Mouse (Mus musculus) urinary bladder, adult 18-20 months (tissue): Measurements from ENCODE around the gene Inpp4a.
A peak's percentile ranks its signal among the peaks of the same experiment; 100 is the strongest.

Experiments
- DNase-seq, 2 experiments: peaks; one replicate each; pipeline ENCODE4 v3.0.0; 2022; ENCODE audit warnings: low spot score in 2 of 2, mixed read lengths in 2 of 2

The Inpp4a gene

DNA sequence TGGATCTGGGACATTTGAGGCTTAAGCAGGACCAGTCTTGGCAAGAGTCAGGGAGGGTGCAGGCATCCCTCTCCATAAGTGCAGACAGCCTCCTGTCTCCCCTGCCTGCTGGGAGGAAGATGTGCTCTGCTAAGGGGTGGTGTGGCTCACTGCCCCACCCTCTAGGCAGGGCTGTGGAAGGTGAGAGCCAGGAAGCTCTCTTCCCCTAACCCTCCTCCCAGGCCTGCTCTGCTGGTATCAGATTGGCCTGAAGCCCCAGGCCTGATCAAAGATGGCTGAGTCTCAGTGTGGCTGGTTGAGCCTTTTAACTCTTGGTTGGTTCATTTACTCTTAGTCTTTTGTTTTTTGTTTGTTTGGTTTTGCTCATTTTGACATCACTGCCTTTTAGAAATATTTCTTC, 110.0 kb downstream of the Inpp4a start:
- DNase-seq: no peak

- DNase-seq: no peak
Observed at GRCm38 (mm10) chr1:37415394-37415793, 115.7 kb downstream of the Inpp4a start.

- DNase-seq: no peak
Observed at GRCm38 (mm10) chr1:37419420-37419819, 119.8 kb downstream of the Inpp4a start.

GRCm38 (mm10) chr1:37427144-37427875, 127.6 kb downstream of the Inpp4a start:
- no peak for DNase-seq

DNA sequence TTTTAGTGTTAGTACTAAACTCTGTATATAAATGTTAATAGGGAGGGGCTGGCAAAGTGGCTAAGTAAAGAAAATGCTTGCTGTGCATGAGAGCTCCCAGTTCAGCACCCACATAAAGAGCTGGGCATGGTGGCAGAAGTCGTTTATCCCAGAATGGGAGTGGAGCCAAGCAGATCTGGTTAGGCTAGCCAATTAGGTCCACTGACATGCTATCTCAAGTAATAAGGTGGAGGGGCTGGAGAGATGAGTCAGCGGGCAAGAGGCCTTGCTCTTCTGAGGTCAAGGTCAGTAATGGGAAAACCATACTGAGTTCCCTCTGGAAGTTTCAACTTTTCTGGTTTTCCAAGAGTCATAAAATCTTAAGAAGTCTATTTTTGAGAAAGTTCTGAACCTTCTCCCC, 129.2 kb downstream of the Inpp4a start:
- DNase-seq: no peak

- DNase-seq: peak; percentile 86 to 92
Observed at GRCm38 (mm10) chr1:37429366-37430296, 130.0 kb downstream of the Inpp4a start, which contains the start of the genes Coa5 and Unc50. Gene Coa5 (minus strand): TSS chr1:37430103. Gene Unc50 (plus strand): TSS chr1:37430139.

DNA sequence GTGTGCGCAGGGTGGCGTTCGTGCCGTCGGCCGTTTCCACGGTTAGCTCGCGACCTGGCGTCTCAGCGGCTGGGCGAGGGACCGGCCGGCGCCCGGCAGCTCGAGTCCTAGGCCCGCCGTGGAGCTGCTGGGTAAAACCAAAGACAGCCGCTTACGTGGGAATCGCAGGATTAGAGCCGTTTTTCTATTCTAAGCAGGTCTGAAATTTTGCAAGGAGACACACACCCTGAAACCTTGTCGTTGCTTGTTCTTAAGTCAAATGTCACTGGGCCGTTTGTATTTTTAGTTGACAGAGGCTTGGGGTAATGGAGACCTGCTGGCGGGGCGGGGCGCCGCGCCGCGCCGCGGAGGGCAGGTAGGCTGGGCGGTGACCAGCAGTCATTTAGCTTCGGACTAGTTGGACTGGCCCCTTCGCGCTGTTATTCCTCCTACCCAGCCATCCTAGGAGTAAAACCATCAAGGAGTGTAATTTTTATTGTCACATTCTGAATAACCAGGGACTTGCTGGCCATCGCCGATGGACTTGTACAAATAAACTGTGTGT, 130.7 kb downstream of the Inpp4a start:
- peak in 1 of 2 experiments; percentile 13 for DNase-seq

GRCm38 (mm10) chr1:37436419-37436818, 136.8 kb downstream of the Inpp4a start:
- no peak for DNase-seq

DNA sequence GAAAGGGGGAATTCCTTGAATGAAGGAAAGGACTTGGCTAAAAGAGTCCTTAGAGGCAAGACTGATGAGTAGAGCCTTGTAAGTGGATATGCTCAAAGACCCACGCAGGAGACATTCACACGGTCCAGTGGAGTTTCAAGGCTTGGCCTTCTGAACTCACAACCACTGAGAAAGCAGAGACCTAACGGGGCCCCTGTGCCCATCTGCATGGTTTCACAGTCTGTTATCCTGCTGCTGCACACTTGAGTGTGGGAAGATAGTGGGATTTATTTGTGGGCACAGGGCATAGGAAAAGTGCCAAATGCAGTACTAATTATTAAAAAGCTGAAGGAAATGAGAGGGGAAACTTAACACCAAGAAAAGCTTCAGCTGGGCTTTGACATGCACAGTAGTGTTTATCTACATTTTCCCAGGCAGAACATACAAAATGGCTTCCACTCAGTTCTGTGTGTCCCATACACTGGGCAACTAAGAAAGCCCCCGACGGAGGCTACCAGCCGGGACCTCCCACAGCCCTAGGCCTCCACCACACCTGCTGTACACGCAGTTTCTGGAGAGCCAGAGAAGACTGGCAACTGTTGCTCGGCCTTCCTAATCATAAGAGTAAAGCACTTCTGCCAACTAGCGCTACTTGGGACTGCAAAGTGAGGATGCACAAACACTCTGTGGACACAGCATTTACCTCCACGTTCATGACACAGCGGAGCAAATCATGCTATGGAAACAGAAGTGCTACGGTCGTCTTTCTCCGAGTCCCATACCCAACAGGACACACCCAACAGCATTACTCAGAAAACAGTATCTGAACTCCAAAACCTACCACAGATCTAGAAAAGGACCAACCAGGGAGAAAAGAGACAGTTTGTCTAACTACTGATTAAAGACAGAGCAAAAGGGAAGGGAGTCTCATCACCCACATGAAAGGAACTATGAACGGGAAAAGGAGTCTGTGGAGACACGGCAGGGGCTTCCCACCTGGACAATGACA, 143.5 kb downstream of the Inpp4a start:
- no peak for DNase-seq

GRCm38 (mm10) chr1:37448361-37449095, 148.9 kb downstream of the Inpp4a start:
- peak; percentile 22 to 33 for DNase-seq

GRCm38 (mm10) chr1:37451270-37451669, 151.6 kb downstream of the Inpp4a start:
- DNase-seq: no peak

DNA sequence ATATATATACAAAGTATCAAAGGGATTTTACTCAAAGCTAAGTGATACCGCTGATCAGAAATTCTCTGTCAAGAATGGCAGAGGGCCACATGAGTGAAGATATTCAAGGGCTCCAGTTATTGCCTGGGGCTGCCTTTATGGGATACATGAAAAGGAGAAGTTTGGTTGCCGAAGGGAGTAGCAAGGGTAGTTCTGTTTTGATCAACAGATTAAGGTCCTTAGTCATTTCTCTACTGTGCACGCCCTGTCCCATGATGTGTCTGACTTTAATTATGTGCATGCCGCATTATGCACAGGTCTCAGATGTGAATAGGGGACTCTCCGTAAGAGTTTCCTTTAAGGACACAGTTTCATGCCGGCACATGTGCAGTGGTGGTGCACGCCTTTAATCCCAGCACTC, 157.9 kb downstream of the Inpp4a start:
- no peak for DNase-seq
